Mouse (Mus musculus) olfactory bulb, adult 2 months (tissue): Measurements from ENCODE around the gene Fkrp.

ENCODE experiments used
- CTCF ChIP-seq: fragments of 200-500 bp; IDR thresholded peaks from 2 replicates; pipeline ENCODE4 v1.5.1; 2012; ENCODE audit warnings: low read depth, mild to moderate bottlenecking, low read length, moderate library complexity; ENCODE audit not compliant: insufficient read depth
- POLR2A ChIP-seq: fragments of 200-500 bp; IDR thresholded peaks from 2 replicates; pipeline ENCODE4 v1.6.1; 2012; ENCODE audit warnings: mild to moderate bottlenecking, low read depth, low read length, moderate library complexity; ENCODE audit not compliant: insufficient read depth

GRCm38 (mm10) chr7:16785541-16786083 lies 30.9 kb downstream of the Fkrp start:
- TF ChIP-seq CTCF (no peak), POLR2A (no peak)
